Mouse (Mus musculus) cerebellum, adult 2 months (tissue): ENCODE measurements around the gene Ppp6r1. TPM values are rescaled to one million over a fixed set of nuclear protein-coding genes. Genes with fewer than 3 reads are reported as not detected.

ENCODE experiments used
- DNase-seq, 2 experiments: peaks; one replicate each; pipeline ENCODE4 v3.0.0; 2021
- H3K27ac ChIP-seq: fragments of 200-500 bp; 2 replicates; pipeline ENCODE4 v1.5.1; 2012; ENCODE audit warnings: low read length, control low read depth, inconsistent platforms; ENCODE audit not compliant: insufficient read depth
- H3K27me3 ChIP-seq: fragments of 200-500 bp; 2 replicates; pipeline ENCODE4 v1.6.1; 2012; ENCODE audit warnings: inconsistent platforms, mild to moderate bottlenecking, low read length, moderate library complexity; ENCODE audit not compliant: control insufficient read depth, insufficient read depth
- H3K4me1 ChIP-seq: fragments of 200-500 bp; 2 replicates; pipeline ENCODE4 v1.6.1; 2011; ENCODE audit warnings: low read length; ENCODE audit not compliant: control insufficient read depth, insufficient read depth
- H3K4me3 ChIP-seq: fragments of 200-500 bp; replicated peaks from 2 replicates; pipeline ENCODE3; 2011; ENCODE audit warnings: mild to moderate bottlenecking, low read depth, low read length, control low read depth; ENCODE audit not compliant: insufficient read depth
- CTCF ChIP-seq: fragments of 200-500 bp; IDR thresholded peaks from 2 replicates; pipeline ENCODE4 v1.5.1; 2011; ENCODE audit warnings: low read depth, mild to moderate bottlenecking, control low read depth, low read length, moderate library complexity, borderline replicate concordance; ENCODE audit not compliant: insufficient read depth
- POLR2A ChIP-seq: fragments of 200-500 bp; IDR thresholded peaks from 2 replicates; pipeline ENCODE4 v1.6.1; 2011; ENCODE audit warnings: low read length, control low read depth, borderline replicate concordance; ENCODE audit not compliant: insufficient read depth
- WGBS: fragments of 180-500 bp; shearing (Covaris S2); methylation state at CpG from one replicate; pipeline ENCODE4 v1.1.7; 2018; 5-methylcytosine and 5-hydroxymethylcytosine counted together
- polyA plus RNA-seq: library from polyadenylated mRNA; depleted of rRNA; stranded (reverse); fragments of >200 nt; gene quantifications from 2 replicates; pipeline ENCODE4 v1.2.3, GENCODE M21; 2012

Gene Ppp6r1
- polyA plus RNA-seq, 1 experiment, result 130 TPM

- WGBS, result 54% methylated on average over 6 of the region's 6 CpGs
- no peak for DNase-seq
- Histone ChIP-seq H3K4me1 (peaks cover 11% of the 10 kb centered on the region), H3K4me3 (no peak overlapping the region), H3K27ac (no peak overlapping the region), H3K27me3 (no peaks in the 10 kb centered on the region)
- TF ChIP-seq POLR2A, result no peak
- TF ChIP-seq CTCF, result no peak
These were observed 11.5 kb downstream of the Ppp6r1 start for GRCm38 (mm10) chr7:4647291-4647690.

DNA sequence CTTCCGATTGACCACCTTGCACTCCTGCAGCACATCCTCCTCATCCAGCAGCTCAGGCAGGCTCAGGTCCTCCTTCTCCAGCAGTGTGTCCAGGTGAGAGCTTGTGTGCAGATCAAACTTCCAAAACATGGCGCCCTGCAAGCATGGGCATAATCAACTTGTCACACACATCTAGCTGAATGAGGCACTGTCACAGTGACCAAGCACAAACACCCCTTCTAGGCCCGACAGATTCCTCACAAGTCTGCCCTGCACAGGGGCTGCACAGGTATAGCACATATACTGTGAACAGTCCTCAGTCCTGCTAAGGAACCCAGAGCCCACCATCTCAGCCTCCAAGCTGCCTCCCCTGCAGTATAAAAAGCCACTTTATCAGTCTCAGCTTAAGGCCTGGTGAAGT lies 12.0 kb downstream of the Ppp6r1 start:
- peaks cover 7% of the 10 kb centered on the region for H3K4me1 ChIP-seq
- WGBS, result 86% methylated on average over 3 of the region's 3 CpGs
- DNase-seq, result no peak

DNA sequence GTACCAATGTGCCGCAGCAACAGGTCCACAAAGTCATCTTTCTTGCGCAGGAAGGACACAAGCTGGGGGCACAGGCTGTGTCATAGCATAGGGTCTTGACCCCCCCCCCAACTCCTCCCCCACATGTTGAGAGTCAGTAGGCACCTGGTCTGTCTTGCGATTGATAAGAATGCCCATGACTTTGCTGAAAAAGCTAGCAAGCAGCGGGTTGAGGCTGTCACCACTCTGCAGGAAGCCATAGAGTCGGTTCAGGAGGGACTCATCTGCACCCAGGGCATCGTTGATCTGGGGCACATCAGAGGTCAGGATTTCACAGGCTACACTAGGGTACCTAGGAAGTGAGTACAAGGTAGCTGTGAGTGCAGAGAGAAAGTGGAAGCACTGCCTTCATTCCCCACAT lies 15.6 kb downstream of the Ppp6r1 start:
- WGBS, result 89% methylated on average over 6 of the region's 6 CpGs
- TF ChIP-seq CTCF, result no peak
- TF ChIP-seq POLR2A, result no peak
- no peak for DNase-seq
- no peaks in the 10 kb centered on the region; the same call in 1 of the 2 replicates for H3K4me1 ChIP-seq
- no peak overlapping the region for H3K27ac ChIP-seq
- H3K4me3 ChIP-seq, result no peak overlapping the region
- no peaks in the 10 kb centered on the region for H3K27me3 ChIP-seq

More for the DNA sequence above, 12.0 kb downstream of the Ppp6r1 start:
- Histone ChIP-seq H3K27me3 (no peaks in the 10 kb centered on the region), H3K4me3 (no peak overlapping the region), H3K27ac (no peak overlapping the region)
- TF ChIP-seq POLR2A (no peak), CTCF (no peak)

DNA sequence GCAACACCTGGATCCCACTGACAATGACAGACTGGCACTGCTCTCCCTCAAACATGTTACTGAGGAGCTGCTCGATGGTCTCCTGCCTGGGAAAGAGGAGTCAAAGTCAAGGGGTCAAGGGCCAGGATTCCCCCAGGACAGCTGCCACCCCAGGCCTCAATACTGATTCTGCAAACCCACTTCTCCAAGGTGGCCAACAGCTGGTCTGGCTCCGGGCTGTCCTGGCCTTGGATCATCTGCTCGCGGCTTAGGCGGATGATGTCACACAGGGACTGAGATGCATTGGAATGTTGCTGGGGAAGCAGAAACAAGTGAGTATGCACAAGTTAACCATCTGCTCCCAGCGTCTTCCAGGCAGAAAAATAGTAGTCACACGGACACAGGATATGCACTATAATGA lies 16.9 kb downstream of the Ppp6r1 start:
- Histone ChIP-seq H3K27me3 (no peaks in the 10 kb centered on the region), H3K27ac (no peak overlapping the region), H3K4me1 (no peaks in the 10 kb centered on the region; the same call in 1 of the 2 replicates), H3K4me3 (no peak overlapping the region)
- TF ChIP-seq CTCF (no peak), POLR2A (no peak)
- no peak for DNase-seq
- WGBS, result 68% methylated on average over 7 of the region's 7 CpGs

GRCm38 (mm10) chr7:4641155-4641554 lies 17.7 kb downstream of the Ppp6r1 start:
- TF ChIP-seq POLR2A, result no peak
- TF ChIP-seq CTCF, result no peak
- H3K27me3 ChIP-seq, result no peaks in the 10 kb centered on the region
- 72% methylated on average over 11 of the region's 11 CpGs for WGBS
- no peak overlapping the region for H3K4me3 ChIP-seq
- 0 out of 2 replicates have a peak overlapping the region, but pooled peaks have one; percentile 13 for H3K27ac ChIP-seq
- no peaks in the 10 kb centered on the region; the same call in 1 of the 2 replicates for H3K4me1 ChIP-seq
- no peak for DNase-seq

DNA sequence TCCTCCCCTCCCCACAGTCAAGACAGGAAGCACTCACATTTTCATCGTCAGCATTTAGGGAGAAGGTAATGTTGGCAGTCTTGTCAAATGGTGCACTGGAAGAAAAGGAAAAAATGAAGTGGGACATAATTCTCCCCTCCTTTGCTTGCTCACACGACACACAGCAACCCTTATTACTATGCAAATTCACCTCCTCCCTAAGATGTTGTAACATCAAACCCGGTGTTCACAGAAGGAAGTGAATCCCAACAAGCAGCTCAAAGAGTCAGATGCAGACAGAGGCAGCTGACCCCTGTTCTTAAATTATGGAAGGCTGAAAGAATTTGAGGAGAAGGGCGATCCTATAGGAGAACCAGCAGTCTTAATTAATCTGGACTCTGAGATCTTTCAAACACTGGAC lies 22.6 kb downstream of the Ppp6r1 start:
- Histone ChIP-seq H3K27ac (no peak overlapping the region), H3K4me3 (no peak overlapping the region), H3K4me1 (no peaks in the 10 kb centered on the region), H3K27me3 (no peaks in the 10 kb centered on the region)
- TF ChIP-seq POLR2A (no peak), CTCF (no peak)
- DNase-seq, result no peak
- WGBS, result 80% methylated on average over 4 of the region's 4 CpGs

DNA sequence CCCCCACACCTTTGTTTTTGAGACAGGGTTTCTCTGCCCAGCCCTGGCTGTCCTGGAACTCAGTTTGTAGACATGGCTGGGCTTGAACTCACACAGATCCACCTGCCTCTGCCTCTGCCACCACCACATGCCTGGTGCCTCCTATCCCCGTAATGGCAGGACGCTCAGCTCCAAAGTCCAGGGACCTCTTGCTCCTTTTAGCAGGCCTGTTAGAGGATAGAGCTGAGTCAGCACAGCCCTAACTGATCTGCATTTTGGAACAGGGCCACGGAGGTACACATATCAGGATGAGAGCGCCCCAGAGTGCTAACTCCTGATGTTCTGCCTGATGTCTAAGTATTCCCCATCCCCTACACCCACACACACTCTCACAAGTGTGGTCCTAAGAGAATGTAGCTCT lies 27.8 kb downstream of the Ppp6r1 start, which contains the start of gene Tmem86b:
Gene Tmem86b, minus strand, starts transcription at position 392 of the 400 bp plus-strand sequence.
- peaks cover 6% of the 10 kb centered on the region; the same call in 1 of the 2 replicates for H3K4me1 ChIP-seq
- H3K27me3 ChIP-seq, result no peaks in the 10 kb centered on the region
- no peak within 1 kb of the TSS for H3K4me3 ChIP-seq
- whole genome bisulfite sequencing, result 92% methylated on average over 4 of the region's 4 CpGs
- DNase-seq, result no peak
- no peak within 1 kb of the TSS for H3K27ac ChIP-seq
- TF ChIP-seq CTCF (no peak), POLR2A (no peak)

DNA sequence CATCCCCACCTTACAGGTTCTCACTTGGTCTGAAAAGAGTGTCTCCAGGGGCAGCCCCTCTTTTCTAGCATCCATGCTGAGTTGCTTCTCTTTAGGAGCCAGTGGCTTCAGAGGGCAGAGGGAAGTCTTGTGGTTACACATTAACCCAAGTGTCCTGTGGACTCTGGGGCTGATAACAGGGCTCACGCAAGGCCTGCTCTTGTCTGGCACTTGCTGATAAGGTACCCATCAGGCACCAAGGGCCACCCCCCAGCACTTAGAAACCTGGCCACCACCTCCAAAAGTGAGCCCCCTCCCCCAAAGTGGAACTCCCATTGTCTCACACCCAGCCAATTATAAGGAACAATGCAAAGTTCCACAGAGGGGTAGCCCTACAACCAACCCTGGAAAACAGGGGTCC lies 28.6 kb downstream of the Ppp6r1 start:
- no peak for TF ChIP-seq POLR2A
- no peak for TF ChIP-seq CTCF
- 90% methylated on average over 1 of the region's 1 CpGs for WGBS
- DNase-seq, result no peak

More for the DNA sequence above, 28.6 kb downstream of the Ppp6r1 start:
- peaks cover 6% of the 10 kb centered on the region; the same call in 1 of the 2 replicates for H3K4me1 ChIP-seq
- no peak overlapping the region for H3K4me3 ChIP-seq
- H3K27me3 ChIP-seq, result no peaks in the 10 kb centered on the region
- H3K27ac ChIP-seq, result no peak overlapping the region
